Mouse (Mus musculus): ENCODE results near the gene Vps9d1. TPM values are rescaled to one million over a fixed set of nuclear protein-coding genes. Genes with fewer than 3 reads are reported as not detected.

Vps9d1 gene
- total and polyA plus RNA-seq, 2 experiments from 2014 or later: 57.5 to 92.3 TPM

GRCm38 (mm10) chr8:123255170-123255569 lies 1.0 kb upstream of the Vps9d1 start:
- ATAC-seq: no peak
- H3K27me3 ChIP-seq (ENCODE audit: insufficient read depth, low read length): no peaks in the 10 kb centered on the region

GRCm38 (mm10) chr8:123253451-123254098 lies 573 bp downstream of the Vps9d1 start:
- no peak for TF ChIP-seq CTCF (IDR thresholded peaks at IDR 0.05; ENCODE audit: low read depth)
- no peaks in the 10 kb centered on the region for H3K9me3 ChIP-seq (ENCODE audit: low read length)
- DNase-seq (ENCODE audit: low spot score) (peak; percentile 61), ATAC-seq (no peak)
- H3K4me1 ChIP-seq (ENCODE audit: insufficient read depth, low read length): peaks cover 17% of the 10 kb centered on the region
- peak overlapping the region; percentile 94 for H3K27ac ChIP-seq
- no peaks in the 10 kb centered on the region for H3K27me3 ChIP-seq (ENCODE audit: insufficient read depth, low read length)
- H3K36me3 ChIP-seq (ENCODE audit: insufficient read depth, low read length): peaks cover 48% of the 10 kb centered on the region
- under 1% methylated on average over 30 of the region's 40 CpGs for WGBS
- H3K9ac ChIP-seq (replicated peaks; ENCODE audit: low read length): peak overlapping the region; percentile 92
- peak overlapping the region; percentile 98 for H3K4me3 ChIP-seq (ENCODE audit: low read length)
- H3K4me2 ChIP-seq (ENCODE audit: low read depth, low read length): peak overlapping the region; percentile 96

More at GRCm38 (mm10) chr8:123255170-123255569, 1.0 kb upstream of the Vps9d1 start:
- peak; percentile 57 for TF ChIP-seq CTCF (IDR thresholded peaks at IDR 0.05; ENCODE audit: low read depth)
- Histone ChIP-seq H3K4me3 (ENCODE audit: low read length) (peak overlapping the region; percentile 98), H3K9ac (replicated peaks; ENCODE audit: low read length) (peak overlapping the region; percentile 92), H3K4me1 (ENCODE audit: insufficient read depth, low read length) (peaks cover 17% of the 10 kb centered on the region), H3K9me3 (ENCODE audit: low read length) (no peaks in the 10 kb centered on the region), H3K4me2 (ENCODE audit: low read depth, low read length) (peak overlapping the region; percentile 96), H3K36me3 (ENCODE audit: insufficient read depth, low read length) (peaks cover 49% of the 10 kb centered on the region), H3K27ac (no peak overlapping the region)
- peak; percentile 17 for DNase-seq (ENCODE audit: low spot score)
- 70% methylated on average over 6 of the region's 6 CpGs for WGBS

GRCm38 (mm10) chr8:123252925-123253324 lies 1.2 kb downstream of the Vps9d1 start:
- peak overlapping the region; percentile 96 for H3K4me2 ChIP-seq (ENCODE audit: low read depth, low read length)
- H3K27me3 ChIP-seq (ENCODE audit: insufficient read depth, low read length): no peaks in the 10 kb centered on the region
- peaks cover 49% of the 10 kb centered on the region for H3K36me3 ChIP-seq (ENCODE audit: insufficient read depth, low read length)
- DNase-seq (ENCODE audit: low spot score) (no peak), ATAC-seq (no peak)
- TF ChIP-seq CTCF (IDR thresholded peaks at IDR 0.05; ENCODE audit: low read depth): no peak
- H3K4me3 ChIP-seq (ENCODE audit: low read length): peak overlapping the region; percentile 98
- peak overlapping the region; percentile 94; the same call in 1 of the 2 replicates for H3K27ac ChIP-seq
- 54% methylated on average over 4 of the region's 4 CpGs for WGBS
- no peaks in the 10 kb centered on the region for H3K9me3 ChIP-seq (ENCODE audit: low read length)
- H3K9ac ChIP-seq (replicated peaks; ENCODE audit: low read length): peak overlapping the region; percentile 92; the same call in 1 of the 2 replicates
- peaks cover 17% of the 10 kb centered on the region for H3K4me1 ChIP-seq (ENCODE audit: insufficient read depth, low read length)

- ATAC-seq: no peak
- H3K27me3 ChIP-seq (ENCODE audit: insufficient read depth, low read length): no peaks in the 10 kb centered on the region
- 93% methylated on average over 5 of the region's 5 CpGs for WGBS
- H3K4me2 ChIP-seq (ENCODE audit: low read depth, low read length): no peak overlapping the region
- H3K27ac ChIP-seq: no peak overlapping the region
- H3K9ac ChIP-seq (replicated peaks; ENCODE audit: low read length): no peak overlapping the region
- peaks cover 17% of the 10 kb centered on the region for H3K4me1 ChIP-seq (ENCODE audit: insufficient read depth, low read length)
- peaks cover 50% of the 10 kb centered on the region for H3K36me3 ChIP-seq (ENCODE audit: insufficient read depth, low read length)
- TF ChIP-seq CTCF (IDR thresholded peaks at IDR 0.05; ENCODE audit: low read depth): no peak
- H3K4me3 ChIP-seq (ENCODE audit: low read length): no peak overlapping the region
- H3K9me3 ChIP-seq (ENCODE audit: low read length): no peaks in the 10 kb centered on the region
- DNase-seq (ENCODE audit: low spot score): no peak
Measured at GRCm38 (mm10) chr8:123250940-123251339, 3.2 kb downstream of the Vps9d1 start.

- H3K9me3 ChIP-seq (ENCODE audit: low read length): no peaks in the 10 kb centered on the region
- no peak for DNase-seq (ENCODE audit: low spot score)
- peaks cover 73% of the 10 kb centered on the region for H3K36me3 ChIP-seq (ENCODE audit: insufficient read depth, low read length)
- no peaks in the 10 kb centered on the region for H3K27me3 ChIP-seq (ENCODE audit: insufficient read depth, low read length)
- no peak overlapping the region for H3K4me3 ChIP-seq (ENCODE audit: low read length)
- no peak for TF ChIP-seq CTCF (IDR thresholded peaks at IDR 0.05; ENCODE audit: low read depth)
- no peak overlapping the region for H3K4me2 ChIP-seq (ENCODE audit: low read depth, low read length)
- 93% methylated on average over 8 of the region's 8 CpGs for WGBS
- peaks cover 9% of the 10 kb centered on the region for H3K4me1 ChIP-seq (ENCODE audit: insufficient read depth, low read length)
- H3K9ac ChIP-seq (replicated peaks; ENCODE audit: low read length): no peak overlapping the region
- no peak overlapping the region for H3K27ac ChIP-seq
- ATAC-seq: no peak
Measured at GRCm38 (mm10) chr8:123248596-123248995, 5.6 kb downstream of the Vps9d1 start.

GRCm38 (mm10) chr8:123247748-123248147 lies 6.4 kb downstream of the Vps9d1 start:
- no peaks in the 10 kb centered on the region for H3K9me3 ChIP-seq (ENCODE audit: low read length)
- no peak overlapping the region for H3K27ac ChIP-seq
- H3K4me1 ChIP-seq (ENCODE audit: insufficient read depth, low read length): peaks cover 3% of the 10 kb centered on the region
- WGBS: 99% methylated on average over 6 of the region's 6 CpGs
- ATAC-seq (no peak), DNase-seq (ENCODE audit: low spot score) (no peak)
- TF ChIP-seq CTCF (IDR thresholded peaks at IDR 0.05; ENCODE audit: low read depth): no peak
- no peak overlapping the region for H3K4me2 ChIP-seq (ENCODE audit: low read depth, low read length)
- no peak overlapping the region for H3K9ac ChIP-seq (replicated peaks; ENCODE audit: low read length)
- no peak overlapping the region for H3K4me3 ChIP-seq (ENCODE audit: low read length)
- peaks cover 77% of the 10 kb centered on the region for H3K36me3 ChIP-seq (ENCODE audit: insufficient read depth, low read length)
- H3K27me3 ChIP-seq (ENCODE audit: insufficient read depth, low read length): no peaks in the 10 kb centered on the region

- Histone ChIP-seq H3K4me1 (ENCODE audit: insufficient read depth, low read length) (no peaks in the 10 kb centered on the region), H3K4me3 (ENCODE audit: low read length) (no peak overlapping the region), H3K9me3 (ENCODE audit: low read length) (no peaks in the 10 kb centered on the region), H3K9ac (replicated peaks; ENCODE audit: low read length) (no peak overlapping the region), H3K36me3 (ENCODE audit: insufficient read depth, low read length) (peaks cover 75% of the 10 kb centered on the region), H3K4me2 (ENCODE audit: low read depth, low read length) (no peak overlapping the region), H3K27ac (no peak overlapping the region), H3K27me3 (ENCODE audit: insufficient read depth, low read length) (no peaks in the 10 kb centered on the region)
- DNase-seq (ENCODE audit: low spot score) (no peak), ATAC-seq (no peak)
- TF ChIP-seq CTCF (IDR thresholded peaks at IDR 0.05; ENCODE audit: low read depth): no peak
- WGBS: 93% methylated on average over 12 of the region's 12 CpGs
Measured at GRCm38 (mm10) chr8:123245543-123245942, 8.6 kb downstream of the Vps9d1 start.
